Mouse (Mus musculus): ENCODE measurements around the gene Eif4g1. TPM values are rescaled to one million over a fixed set of nuclear protein-coding genes. Genes with fewer than 3 reads are reported as not detected.

Gene Eif4g1
- total and polyA plus RNA-seq, 2 experiments from 2014 or later, result 74.6 to 296 TPM

GRCm38 (mm10) chr16:20715976-20716840, 48.1 kb downstream of the Eif4g1 start:
- peak; percentile 50 for ATAC-seq (ENCODE audit: insufficient read depth, low read depth)
- TF ChIP-seq CTCF (IDR thresholded peaks at IDR 0.05; ENCODE audit: low read depth) (peak; percentile 12; the same call in 1 of the 2 replicates), EP300 (IDR thresholded peaks at IDR 0.05; ENCODE audit: low read depth) (no peak)
- under 1% methylated on average over 47 of the region's 68 CpGs for WGBS

GRCm38 (mm10) chr16:20716841-20717180, 48.7 kb downstream of the Eif4g1 start:
- TF ChIP-seq CTCF (IDR thresholded peaks at IDR 0.05; ENCODE audit: low read depth) (no peak), EP300 (IDR thresholded peaks at IDR 0.05; ENCODE audit: low read depth) (no peak)

More at GRCm38 (mm10) chr16:20715976-20716840, 48.1 kb downstream of the Eif4g1 start:
- Histone ChIP-seq H3K4me1 (ENCODE audit: control insufficient read depth, insufficient read depth) (0 out of 2 replicates have a peak, but pooled peaks cover 17% of the 10 kb centered on the region), H3K36me3 (replicated peaks; ENCODE audit: control insufficient read depth, insufficient read depth, low read length) (peaks cover under 1% of the 10 kb centered on the region), H3K4me2 (ENCODE audit: low read depth, low read length) (peak overlapping the region; percentile 95), H3K27me3 (ENCODE audit: control insufficient read depth, insufficient read depth, low read length) (no peaks in the 10 kb centered on the region), H3K27ac (ENCODE audit: low read depth) (peak overlapping the region; percentile 94), H3K9ac (replicated peaks; ENCODE audit: low read depth, low read length) (peak overlapping the region; percentile 55), H3K4me3 (ENCODE audit: low read depth, low read length) (peak overlapping the region; percentile 64), H3K9me3 (replicated peaks; ENCODE audit: control insufficient read depth, low read length) (no peaks in the 10 kb centered on the region)
- peak; percentile 59 for DNase-seq (ENCODE audit: low spot score)

GRCm38 (mm10) chr16:20717181-20717977, 49.3 kb downstream of the Eif4g1 start, which contains the start of the genes Polr2h and Clcn2:
TSS of gene Polr2h (plus strand) at chr16:20717665.
TSS of gene Clcn2 (minus strand) at chr16:20717746.
- H3K27ac ChIP-seq (ENCODE audit: low read depth), result peak within 1 kb of the TSS; percentile 94
- DNase-seq (ENCODE audit: low spot score) (peak; percentile 97), ATAC-seq (ENCODE audit: insufficient read depth, low read depth) (peak; percentile 89)
- H3K9ac ChIP-seq (replicated peaks; ENCODE audit: low read depth, low read length), result peak within 1 kb of the TSS; percentile 55
- H3K36me3 ChIP-seq (replicated peaks; ENCODE audit: control insufficient read depth, insufficient read depth, low read length), result peaks cover 5% of the 10 kb centered on the region
- 0 out of 2 replicates have a peak, but pooled peaks cover 17% of the 10 kb centered on the region for H3K4me1 ChIP-seq (ENCODE audit: control insufficient read depth, insufficient read depth)
- no peaks in the 10 kb centered on the region for H3K27me3 ChIP-seq (ENCODE audit: control insufficient read depth, insufficient read depth, low read length)
- peak within 1 kb of the TSS; percentile 95 for H3K4me2 ChIP-seq (ENCODE audit: low read depth, low read length)
- no peak for TF ChIP-seq EP300 (IDR thresholded peaks at IDR 0.05; ENCODE audit: low read depth)
- TF ChIP-seq CTCF (IDR thresholded peaks at IDR 0.05; ENCODE audit: low read depth), result peak; percentile 50
- WGBS, result 0% methylated on average over 62 of the region's 62 CpGs
- H3K9me3 ChIP-seq (replicated peaks; ENCODE audit: control insufficient read depth, low read length), result no peaks in the 10 kb centered on the region
- H3K4me3 ChIP-seq (ENCODE audit: low read depth, low read length), result peak within 1 kb of the TSS; percentile 64

More at GRCm38 (mm10) chr16:20716841-20717180, 48.7 kb downstream of the Eif4g1 start:
- H3K4me1 ChIP-seq (ENCODE audit: control insufficient read depth, insufficient read depth), result 0 out of 2 replicates have a peak, but pooled peaks cover 17% of the 10 kb centered on the region
- DNase-seq (ENCODE audit: low spot score), result no peak
- WGBS, result under 1% methylated on average over 8 of the region's 8 CpGs
- peak overlapping the region; percentile 94 for H3K27ac ChIP-seq (ENCODE audit: low read depth)
- no peak for ATAC-seq (ENCODE audit: insufficient read depth, low read depth)
- H3K9ac ChIP-seq (replicated peaks; ENCODE audit: low read depth, low read length), result peak overlapping the region; percentile 55
- no peaks in the 10 kb centered on the region for H3K27me3 ChIP-seq (ENCODE audit: control insufficient read depth, insufficient read depth, low read length)
- peak overlapping the region; percentile 64 for H3K4me3 ChIP-seq (ENCODE audit: low read depth, low read length)
- peaks cover 5% of the 10 kb centered on the region for H3K36me3 ChIP-seq (replicated peaks; ENCODE audit: control insufficient read depth, insufficient read depth, low read length)
- H3K9me3 ChIP-seq (replicated peaks; ENCODE audit: control insufficient read depth, low read length), result no peaks in the 10 kb centered on the region
- peak overlapping the region; percentile 95 for H3K4me2 ChIP-seq (ENCODE audit: low read depth, low read length)

- WGBS, result 2% methylated on average over 18 of the region's 18 CpGs
- Histone ChIP-seq H3K27ac (ENCODE audit: low read depth) (peak overlapping the region; percentile 94), H3K27me3 (ENCODE audit: control insufficient read depth, insufficient read depth, low read length) (no peaks in the 10 kb centered on the region), H3K4me2 (ENCODE audit: low read depth, low read length) (peak overlapping the region; percentile 95), H3K4me3 (ENCODE audit: low read depth, low read length) (peak overlapping the region; percentile 64), H3K36me3 (replicated peaks; ENCODE audit: control insufficient read depth, insufficient read depth, low read length) (peaks cover 5% of the 10 kb centered on the region), H3K9ac (replicated peaks; ENCODE audit: low read depth, low read length) (peak overlapping the region; percentile 55), H3K4me1 (ENCODE audit: control insufficient read depth, insufficient read depth) (0 out of 2 replicates have a peak, but pooled peaks cover 17% of the 10 kb centered on the region), H3K9me3 (replicated peaks; ENCODE audit: control insufficient read depth, low read length) (no peaks in the 10 kb centered on the region)
- TF ChIP-seq CTCF (IDR thresholded peaks at IDR 0.05; ENCODE audit: low read depth) (no peak), EP300 (IDR thresholded peaks at IDR 0.05; ENCODE audit: low read depth) (no peak)
- DNase-seq (ENCODE audit: low spot score) (no peak), ATAC-seq (ENCODE audit: insufficient read depth, low read depth) (peak; percentile 18)
These were observed 50.0 kb downstream of the Eif4g1 start for GRCm38 (mm10) chr16:20717978-20718670.

- 0 out of 2 replicates have a peak, but pooled peaks cover 7% of the 10 kb centered on the region for H3K4me1 ChIP-seq (ENCODE audit: control insufficient read depth, insufficient read depth)
- H3K9me3 ChIP-seq (replicated peaks; ENCODE audit: control insufficient read depth, low read length), result no peaks in the 10 kb centered on the region
- ATAC-seq (ENCODE audit: insufficient read depth, low read depth), result no peak
- TF ChIP-seq EP300 (IDR thresholded peaks at IDR 0.05; ENCODE audit: low read depth) (no peak), CTCF (IDR thresholded peaks at IDR 0.05; ENCODE audit: low read depth) (no peak)
- H3K36me3 ChIP-seq (replicated peaks; ENCODE audit: control insufficient read depth, insufficient read depth, low read length), result peaks cover 5% of the 10 kb centered on the region
- H3K4me3 ChIP-seq (ENCODE audit: low read depth, low read length), result no peak overlapping the region
- 79% methylated on average over 10 of the region's 10 CpGs for WGBS
- H3K27ac ChIP-seq (ENCODE audit: low read depth), result no peak overlapping the region
- H3K27me3 ChIP-seq (ENCODE audit: control insufficient read depth, insufficient read depth, low read length), result no peaks in the 10 kb centered on the region
- no peak overlapping the region for H3K9ac ChIP-seq (replicated peaks; ENCODE audit: low read depth, low read length)
- no peak overlapping the region for H3K4me2 ChIP-seq (ENCODE audit: low read depth, low read length)
- no peak for DNase-seq (ENCODE audit: low spot score)
These were observed 53.7 kb downstream of the Eif4g1 start for GRCm38 (mm10) chr16:20721808-20722207.

Data from heart, postnatal 0 days (tissue).